Comparison of ENCODE assay signal across 17 mouse cellular contexts in genomic region chr13:98897577-98897976, GRCm38 (mm10). TPM values are rescaled to one million over a fixed set of nuclear protein-coding genes. Genes with fewer than 3 reads are reported as not detected.
DNase-seq lines count a peak whose midpoint lies in the region; ATAC-seq and TF ChIP-seq lines count a peak whose summit lies in the region.
"Had no signal": no experiment of that assay in that cellular context is flagged by ENCODE, and none has a peak within 500 bp of the region (broad histone marks: within the 10 kb centered on the region; RNA-seq: fewer than 3 reads in every experiment).

No protein-coding gene starts in this region.

- no peaks in the 10 kb centered on the region for H3K9me3 ChIP-seq in liver, postnatal 0 days (ENCODE audit: low read length)
- H3K9me3 ChIP-seq: embryonic facial prominence, embryonic 10.5 days; forebrain, embryonic 13.5 days; heart, embryonic 10.5 days; hindbrain, embryonic 13.5 days had no signal

- no peaks in the 10 kb centered on the region for H3K36me3 ChIP-seq in liver, postnatal 0 days (replicated peaks; ENCODE audit: insufficient read depth, low read length)

- no peak overlapping the region for H3K9ac ChIP-seq in liver, postnatal 0 days (replicated peaks)
- H3K9ac ChIP-seq: forebrain, embryonic 13.5 days; forebrain, postnatal 0 days; hindbrain, embryonic 13.5 days had no signal

- H3K27me3 ChIP-seq in liver, postnatal 0 days (ENCODE audit: insufficient read depth, low read length) = no peaks in the 10 kb centered on the region
- H3K27me3 ChIP-seq: forebrain, embryonic 13.5 days; hindbrain, embryonic 13.5 days had no signal

- no peak overlapping the region for H3K4me2 ChIP-seq in liver, postnatal 0 days (ENCODE audit: low read depth, low read length)
- H3K4me2 ChIP-seq: forebrain, embryonic 13.5 days; hindbrain, embryonic 13.5 days had no signal

- no peak overlapping the region for H3K4me3 ChIP-seq in liver, postnatal 0 days (ENCODE audit: low read depth, low read length)
- H3K4me3 ChIP-seq: embryonic facial prominence, embryonic 10.5 days; forebrain, embryonic 13.5 days; heart, embryonic 10.5 days; hindbrain, embryonic 13.5 days had no signal

- DNase-seq in heart, adult 18-20 months = peak; percentile 25 to 47
- no peak for DNase-seq in heart, adult 9 months (ENCODE audit: low spot score in 2 of 2)
- DNase-seq in kidney, postnatal 36 days = peak; percentile 39 to 48
- DNase-seq in kidney, adult 11 months = no peak
- peak; percentile 29 for DNase-seq in gastrocnemius, postnatal 25 days
- no peak for DNase-seq in liver, postnatal 0 days
- no peak for DNase-seq in c-Kit-positive CD71-positive TER-119-positive erythroid progenitor cells, embryonic 14.5 days (ENCODE audit: low spot score)
- DNase-seq: adrenal gland, adult 2 months; adrenal gland, postnatal 25 days; cerebellum, adult 2 months; forebrain, postnatal 0 days; heart, postnatal 14 days had no signal

- no peak for TF ChIP-seq CTCF in liver, postnatal 0 days (IDR thresholded peaks at IDR 0.05; ENCODE audit: low read depth)

- peaks cover 31% of the 10 kb centered on the region for H3K4me1 ChIP-seq in liver, postnatal 0 days (ENCODE audit: insufficient read depth)

- H3K27ac ChIP-seq in liver, postnatal 0 days (ENCODE audit: low read depth) = peak overlapping the region; percentile 56
- H3K27ac ChIP-seq: embryonic facial prominence, embryonic 10.5 days; forebrain, embryonic 13.5 days; heart, embryonic 10.5 days; hindbrain, embryonic 13.5 days; hindbrain, postnatal 0 days had no signal

- no peak for TF ChIP-seq EP300 in liver, postnatal 0 days (IDR thresholded peaks at IDR 0.05; ENCODE audit: low read depth)

- WGBS in liver, postnatal 0 days (ENCODE audit: insufficient replicate concordance) = 71% methylated on average over 5 of the region's 5 CpGs

- no peak for ATAC-seq in liver, postnatal 0 days
- ATAC-seq: forebrain, embryonic 13.5 days; forebrain, postnatal 0 days; hindbrain, postnatal 0 days had no signal

RNA-seq across cellular contexts. Expression of gene Tnpo1, which starts 28.6 kb away (rescaled TPM):
- total RNA-seq in heart, adult 18-20 months (2021) = 10 to 100 TPM; 59.2 to 70.0 TPM
- total RNA-seq in gastrocnemius, postnatal 25 days (2021) = 10 to 100 TPM; 33.5 to 33.8 TPM
- polyA plus RNA-seq in liver, postnatal 0 days (2015; fragmentation: Nextera tagmentation; extraction: Ambion mirVana) = 9.6 and 14.0 TPM in 2 replicates

Comparison
In these comparisons a context has a peak if more than half of its experiments do, and no peak if none do; other contexts are left out.
1. DNase-seq: peak in heart, adult 18-20 months (2 of 2), kidney, postnatal 36 days (2 of 2) and gastrocnemius, postnatal 25 days (single experiment); none in heart, adult 9 months (0 of 2), kidney, adult 11 months (single experiment), liver, postnatal 0 days (single experiment) and c-Kit-positive CD71-positive TER-119-positive erythroid progenitor cells, embryonic 14.5 days (single experiment).